Mouse (Mus musculus): ENCODE data around the gene Lhx9. TPM values are rescaled to one million over a fixed set of nuclear protein-coding genes. Genes with fewer than 3 reads are reported as not detected.

The Lhx9 gene
- polyA plus RNA-seq (2012): not detected in 2 replicates

DNA sequence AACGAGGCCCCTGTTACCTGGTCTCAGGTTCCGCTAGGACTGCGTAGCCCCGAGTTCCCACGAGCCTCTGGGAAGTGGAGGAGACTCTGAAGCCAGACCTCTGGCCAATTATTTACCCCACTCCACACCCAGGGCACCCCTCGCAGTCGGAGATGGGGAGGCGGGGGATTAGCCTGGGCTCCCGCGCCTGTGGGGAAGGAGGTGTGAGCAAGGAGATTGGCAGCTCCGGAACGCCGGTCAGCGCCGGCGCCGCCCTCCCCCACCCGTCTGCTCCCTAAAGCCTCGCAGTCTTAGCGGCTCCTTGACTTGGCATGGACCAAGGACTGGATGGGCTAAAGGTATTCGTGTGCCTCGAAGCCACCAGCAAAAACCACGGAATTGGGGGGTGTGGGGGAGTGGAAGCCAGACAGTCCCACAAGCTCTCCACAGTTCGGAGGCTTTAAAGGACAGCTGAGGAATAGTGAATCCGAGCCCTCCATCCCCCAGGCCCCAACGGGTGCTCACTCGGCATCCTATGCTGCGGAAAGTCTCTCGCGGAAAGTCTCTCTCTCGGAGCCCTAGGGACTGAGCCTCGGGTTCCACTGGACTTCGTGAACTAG, at the start of gene Lhx9:
TSS of gene Lhx9 (minus strand) at position 67 of the 599 bp plus-strand sequence.

DNA sequence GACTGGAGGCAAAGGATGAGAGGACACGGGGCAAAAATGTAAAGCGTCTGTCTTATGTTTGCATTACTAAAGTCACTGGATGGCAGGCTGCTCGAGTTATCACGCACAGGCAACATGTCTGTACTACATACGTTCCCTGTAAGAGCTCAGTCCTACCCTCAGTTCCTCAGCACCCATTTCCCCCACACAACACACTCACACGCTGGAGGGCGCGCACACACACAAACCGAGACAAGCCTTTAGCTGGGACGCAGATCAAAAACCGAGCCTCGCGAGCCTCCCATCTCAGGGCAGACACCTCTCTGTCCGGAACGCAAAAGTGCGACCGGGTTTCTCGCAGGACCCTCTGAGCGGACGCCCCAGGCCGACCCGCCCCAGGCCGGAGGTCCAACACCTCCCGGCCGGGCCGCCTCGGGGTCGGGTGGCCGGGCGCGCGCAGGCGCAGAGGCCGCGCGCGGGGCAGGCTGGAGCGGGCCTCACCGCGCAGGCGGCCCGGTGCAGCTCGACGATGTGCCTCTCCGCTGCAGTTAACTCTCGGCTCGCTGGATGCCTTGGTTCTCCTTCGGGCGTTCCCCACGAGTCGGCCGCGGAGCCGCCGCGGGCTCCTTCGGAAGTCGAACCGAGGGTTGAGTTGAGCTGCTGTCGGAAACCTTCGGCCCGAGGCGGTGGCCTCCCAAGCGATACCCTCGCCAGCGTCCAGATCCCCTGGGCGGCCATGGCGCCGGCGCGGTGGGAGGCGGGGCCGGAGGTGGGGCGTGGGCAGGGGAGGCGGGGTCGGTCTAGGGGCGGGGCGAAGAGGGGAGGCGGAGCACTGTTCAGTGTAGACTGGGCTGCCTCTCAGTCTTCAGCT, 7.9 kb upstream of the Lhx9 start, which contains the start of gene 2310009B15Rik:
TSS of gene 2310009B15Rik (minus strand) at position 752 of the 850 bp plus-strand sequence.

Other genes starting within 250 kb of the Lhx9 start
- 12.7 and 13.0 TPM in 2 replicates for gene Nek7, start 228.4 kb downstream of the Lhx9 start, polyA plus RNA-seq (2012)
- gene 2310009B15Rik, start 8.3 kb upstream of the Lhx9 start, polyA plus RNA-seq (2012): 45.5 and 52.0 TPM in 2 replicates
- gene Dennd1b, start 114.9 kb upstream of the Lhx9 start, polyA plus RNA-seq (2012): 7.7 and 7.8 TPM in 2 replicates